Mouse (Mus musculus) ES-CJ7 (cell line): ENCODE results near the gene Sc5d.

Experiments
- DNase-seq: peaks from one replicate; pipeline ENCODE4 v3.0.0; 2011; ENCODE audit warnings: low read depth, low spot score

Sc5d gene

GRCm38 (mm10) chr9:42264145-42264544 is at the start of gene Sc5d:
Sc5d (minus strand) TSS chr9:42264256.
- DNase-seq: peak; percentile 91

DNA sequence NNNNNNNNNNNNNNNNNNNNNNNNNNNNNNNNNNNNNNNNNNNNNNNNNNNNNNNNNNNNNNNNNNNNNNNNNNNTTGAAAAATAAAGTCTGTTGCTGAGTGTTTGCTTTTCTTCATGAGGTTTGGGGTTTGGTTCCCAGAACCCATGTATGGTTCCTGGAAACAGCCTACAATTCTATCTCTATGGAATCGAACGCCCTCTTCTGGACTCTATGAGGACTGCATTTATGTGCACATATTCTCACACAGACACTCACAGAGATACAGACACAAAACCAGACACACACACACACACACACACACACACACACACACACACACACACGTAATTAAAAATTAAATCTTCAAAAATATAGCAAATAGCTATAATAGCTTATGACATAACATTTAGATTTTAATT is 47.3 kb upstream of the Sc5d start:
- peak; percentile 33 for DNase-seq

DNA sequence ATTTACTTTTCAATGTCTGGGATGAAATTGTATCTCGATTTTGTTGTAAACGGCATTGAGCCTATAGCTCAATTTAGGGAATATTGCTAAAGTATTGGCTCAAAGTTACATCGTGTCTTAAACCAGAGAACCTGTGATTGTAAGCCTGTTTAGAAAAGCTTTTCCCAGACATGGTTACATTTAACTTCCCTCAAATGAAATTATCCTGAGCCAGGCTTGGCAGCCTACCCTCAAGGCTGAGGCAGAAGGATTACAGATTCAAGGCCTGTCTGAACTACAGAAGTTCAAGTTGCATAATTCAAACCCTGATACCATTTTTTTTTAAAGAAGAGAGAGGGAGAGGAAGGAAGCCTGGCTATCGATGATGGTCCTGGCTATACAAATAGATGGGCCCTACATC is 39.8 kb upstream of the Sc5d start:
- DNase-seq: no peak

- no peak for DNase-seq
Observed at GRCm38 (mm10) chr9:42301082-42301633, 37.1 kb upstream of the Sc5d start.

DNA sequence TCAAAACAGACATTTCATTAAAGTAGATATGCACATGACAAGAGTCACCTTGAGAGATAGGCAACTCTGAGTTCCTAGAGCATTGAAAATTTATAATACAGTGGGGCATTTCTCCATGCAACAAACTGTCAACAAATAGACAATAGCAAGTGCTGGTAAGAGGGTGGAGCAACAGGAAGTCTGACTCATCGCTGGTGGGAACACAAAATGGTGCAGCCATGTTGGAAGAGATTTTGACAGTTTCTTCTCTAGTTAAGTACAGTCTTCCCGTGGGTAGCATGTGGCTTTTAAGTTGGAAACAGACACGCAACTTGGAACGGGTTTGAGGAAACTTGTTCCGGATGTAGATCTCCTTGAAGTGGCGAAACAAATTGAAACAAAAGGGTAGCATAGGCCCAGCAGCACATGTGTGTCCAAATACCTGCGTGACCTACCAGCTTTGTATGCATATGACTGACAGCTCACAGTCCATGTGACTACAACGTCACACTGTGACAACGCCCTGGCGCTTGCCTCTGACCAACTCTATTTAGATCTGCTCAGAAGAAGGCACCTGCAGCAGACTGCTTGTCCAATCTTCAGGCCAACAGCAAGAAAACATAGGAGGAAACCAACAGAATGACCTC is 32.4 kb upstream of the Sc5d start:
- no peak for DNase-seq

GRCm38 (mm10) chr9:42294131-42294530 is 30.1 kb upstream of the Sc5d start:
- DNase-seq: no peak

- DNase-seq: no peak
Observed at GRCm38 (mm10) chr9:42293596-42293995, 29.5 kb upstream of the Sc5d start.

DNA sequence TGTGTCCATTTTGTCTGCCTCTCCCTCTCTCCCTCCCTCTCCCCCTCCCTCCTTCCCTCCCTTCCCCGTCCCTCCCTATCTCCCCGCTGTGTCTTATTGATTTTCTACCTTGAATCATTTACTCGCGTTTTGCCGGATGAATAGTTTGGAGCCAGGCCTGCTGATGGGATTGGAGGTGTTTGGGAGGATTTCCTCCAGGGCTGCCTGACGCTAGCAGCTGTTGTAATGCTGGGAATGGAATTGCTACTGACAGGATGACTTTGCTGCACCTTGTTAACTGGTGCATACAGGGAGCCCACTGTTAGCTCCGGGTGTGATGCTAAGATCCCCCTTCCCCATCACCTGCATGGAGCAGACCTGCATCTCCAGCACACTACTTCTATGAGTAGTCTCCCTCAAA is 29.0 kb upstream of the Sc5d start:
- no peak for DNase-seq

DNA sequence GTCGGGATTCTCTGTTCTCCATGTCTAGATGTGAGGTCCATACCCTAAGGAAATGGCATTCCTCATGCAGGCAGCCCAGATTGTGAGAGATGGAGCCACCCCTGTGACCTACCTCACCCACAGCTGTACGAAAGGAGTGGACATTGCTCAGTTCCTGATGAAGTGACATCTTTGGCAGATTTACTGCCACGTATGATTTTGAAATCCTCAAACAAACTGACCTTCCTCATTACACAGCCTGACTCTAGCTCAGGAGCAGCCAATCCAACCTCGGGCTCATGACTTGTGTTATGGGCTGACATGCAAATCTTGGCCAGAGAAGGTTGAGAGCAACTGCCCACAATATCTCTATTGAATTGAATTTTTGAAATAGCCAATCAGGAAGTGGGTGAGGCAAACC is 15.6 kb upstream of the Sc5d start:
- DNase-seq: no peak

GRCm38 (mm10) chr9:42278046-42278445 is 14.0 kb upstream of the Sc5d start:
- no peak for DNase-seq

DNA sequence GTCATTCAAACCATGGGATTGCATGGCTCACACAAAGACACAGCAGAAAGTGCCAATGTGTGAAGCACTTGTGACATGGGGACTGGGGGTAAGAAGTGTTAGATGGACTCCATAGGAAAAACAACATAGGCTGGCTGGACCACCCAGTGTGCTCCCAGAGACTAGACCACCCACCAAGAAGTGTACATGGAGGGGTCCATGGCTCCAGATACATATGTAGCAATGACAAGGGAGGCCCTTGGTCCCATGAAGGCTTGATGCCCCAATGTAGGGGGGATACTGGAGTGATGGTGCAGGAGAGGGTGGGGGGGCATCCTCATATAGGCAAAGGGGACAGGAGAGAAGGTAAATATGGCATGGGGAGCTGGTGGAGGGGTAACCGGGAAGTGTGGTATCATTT is 13.6 kb upstream of the Sc5d start:
- no peak for DNase-seq

DNA sequence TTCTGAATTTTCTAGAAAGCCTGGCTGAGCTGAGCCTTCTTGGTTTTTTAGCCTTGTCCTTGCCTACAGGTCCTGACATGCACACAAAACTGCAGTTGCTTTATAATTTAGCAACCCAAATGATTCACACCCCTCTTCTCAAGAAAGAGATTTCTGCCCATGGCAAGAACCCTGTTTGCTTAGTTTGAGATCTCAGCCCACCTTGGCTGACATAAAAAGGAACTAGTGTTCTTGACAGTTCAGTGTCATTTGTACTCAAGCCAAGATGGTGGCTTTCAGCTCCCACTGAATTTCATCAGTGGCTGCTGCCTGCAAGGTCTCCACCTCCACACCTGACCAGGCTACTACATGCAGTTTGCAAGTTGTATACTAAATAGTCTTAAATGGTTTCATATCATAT is 13.1 kb upstream of the Sc5d start:
- no peak for DNase-seq

GRCm38 (mm10) chr9:42275761-42276145 is 11.7 kb upstream of the Sc5d start:
- no peak for DNase-seq

DNA sequence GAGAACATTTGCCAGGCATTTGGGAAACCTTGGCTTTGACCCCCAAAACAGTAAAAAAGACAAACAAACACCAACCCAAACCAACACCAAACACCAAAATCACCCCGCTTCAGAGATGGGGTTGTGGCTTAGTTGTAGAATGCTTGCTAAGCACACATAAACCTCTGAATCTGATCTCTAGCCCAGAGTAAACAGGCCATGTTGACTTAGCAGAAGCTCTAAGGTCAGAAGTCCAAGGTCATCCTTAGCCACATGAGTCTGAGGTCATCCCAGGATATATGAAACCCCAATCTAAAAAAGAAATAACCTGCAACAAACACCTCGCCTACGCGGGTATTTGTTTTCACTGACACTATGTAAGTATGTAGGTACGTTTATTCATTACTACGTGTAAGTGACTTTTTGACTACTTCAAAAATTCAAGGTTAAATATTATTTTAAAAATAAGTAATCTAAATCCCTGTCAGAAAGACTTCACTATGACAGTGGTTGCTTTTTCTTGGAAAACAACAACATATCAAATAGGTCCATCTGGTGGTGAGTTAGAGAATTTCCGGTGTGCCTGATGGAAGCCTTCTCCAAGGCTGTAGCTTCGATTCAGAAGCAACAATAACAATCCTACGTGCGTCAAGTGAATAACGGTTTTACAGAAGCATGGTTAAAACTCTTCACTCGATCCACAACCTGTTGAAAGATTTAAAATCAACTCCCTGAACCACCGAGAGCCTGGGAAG is 11.1 kb upstream of the Sc5d start:
- DNase-seq: peak; percentile 20

DNA sequence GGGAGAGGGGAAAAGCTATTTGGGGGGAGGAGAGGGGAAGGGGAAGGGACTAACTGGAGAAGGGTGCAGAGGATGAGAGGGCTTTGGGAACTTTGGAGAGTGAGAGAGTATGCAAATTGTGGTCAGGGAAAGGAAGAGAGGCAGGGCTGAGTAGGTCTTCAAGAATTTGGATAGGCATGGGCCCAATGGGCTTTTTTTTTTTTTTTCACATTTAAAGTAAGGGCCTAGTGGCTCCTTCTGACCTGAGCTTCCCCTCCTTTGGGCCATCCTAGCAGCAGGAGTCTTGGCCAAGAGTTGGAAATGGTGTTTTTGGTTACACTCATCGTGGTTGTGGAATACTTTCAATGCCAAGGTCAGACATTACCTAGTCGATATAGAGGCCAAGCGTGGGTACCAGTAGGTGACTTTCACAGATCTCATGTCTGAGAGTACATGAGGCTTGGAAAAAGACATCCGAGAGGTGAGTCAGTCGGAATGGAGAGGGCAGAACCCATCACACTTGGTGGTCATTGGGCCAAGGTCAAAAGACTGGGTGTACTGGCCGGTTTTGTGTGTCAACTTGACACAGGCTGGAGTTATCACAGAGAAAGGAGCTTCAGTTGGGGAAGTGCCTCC is 9.7 kb upstream of the Sc5d start:
- no peak for DNase-seq

DNA sequence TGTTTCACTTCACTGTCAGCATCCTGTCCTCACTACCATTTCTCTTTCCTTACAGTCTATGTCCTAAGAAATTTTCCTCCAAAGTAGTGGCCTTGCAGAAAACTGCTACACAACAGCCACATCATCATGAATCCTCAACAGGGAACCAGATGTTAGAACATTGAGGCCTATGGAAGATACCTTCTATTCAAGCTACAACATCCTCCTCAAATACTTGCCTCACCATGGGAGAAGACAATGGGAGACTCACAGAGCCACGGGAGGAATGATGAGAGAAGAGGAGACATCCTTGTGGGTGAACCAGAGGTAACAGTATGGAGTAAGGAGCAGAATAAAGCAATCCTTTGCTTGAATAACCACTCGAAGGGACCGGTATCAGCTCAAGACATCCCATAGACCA is 9.1 kb upstream of the Sc5d start:
- DNase-seq: no peak

- DNase-seq: no peak
Observed at GRCm38 (mm10) chr9:42272690-42273089, 8.6 kb upstream of the Sc5d start.

GRCm38 (mm10) chr9:42271456-42271855 is 7.4 kb upstream of the Sc5d start:
- no peak for DNase-seq

DNA sequence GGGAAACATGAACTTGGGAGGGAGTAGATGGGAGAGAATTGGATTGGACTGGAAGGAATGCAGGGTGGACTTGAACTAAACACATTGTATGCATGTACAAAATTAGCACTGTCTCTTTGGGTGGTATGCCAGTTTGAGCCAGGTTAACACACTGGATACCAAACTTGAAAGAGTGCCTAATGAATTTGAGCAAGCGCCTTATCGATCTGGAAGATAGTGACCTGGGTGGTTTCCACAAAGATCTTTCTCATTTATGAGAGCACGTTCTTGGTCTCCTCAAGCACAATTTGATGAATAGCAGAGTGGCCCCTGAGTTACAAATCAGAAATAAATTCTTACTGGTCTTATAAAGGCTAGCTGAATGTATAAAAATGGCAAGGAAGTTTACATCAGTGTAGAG is 6.6 kb upstream of the Sc5d start:
- no peak for DNase-seq

GRCm38 (mm10) chr9:42270081-42270480 is 6.0 kb upstream of the Sc5d start:
- no peak for DNase-seq

DNA sequence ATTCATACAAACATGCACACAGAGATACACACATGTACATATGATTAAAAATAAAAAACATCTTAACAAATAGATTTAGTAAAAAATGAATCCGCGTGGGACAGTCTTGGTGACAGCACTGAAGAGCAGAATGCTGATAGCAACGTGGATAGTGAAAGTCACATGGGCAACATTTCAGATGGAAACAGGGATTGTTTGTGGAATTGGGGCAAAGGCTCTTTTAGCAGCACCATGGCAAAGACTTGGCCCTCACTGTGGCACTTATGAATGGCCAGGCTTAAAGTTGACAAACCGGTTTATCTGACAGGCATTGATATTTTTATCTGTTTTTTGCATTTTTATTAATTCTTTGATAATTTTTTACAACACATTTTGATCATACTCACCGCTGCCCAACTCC is 4.3 kb upstream of the Sc5d start:
- DNase-seq: no peak

DNA sequence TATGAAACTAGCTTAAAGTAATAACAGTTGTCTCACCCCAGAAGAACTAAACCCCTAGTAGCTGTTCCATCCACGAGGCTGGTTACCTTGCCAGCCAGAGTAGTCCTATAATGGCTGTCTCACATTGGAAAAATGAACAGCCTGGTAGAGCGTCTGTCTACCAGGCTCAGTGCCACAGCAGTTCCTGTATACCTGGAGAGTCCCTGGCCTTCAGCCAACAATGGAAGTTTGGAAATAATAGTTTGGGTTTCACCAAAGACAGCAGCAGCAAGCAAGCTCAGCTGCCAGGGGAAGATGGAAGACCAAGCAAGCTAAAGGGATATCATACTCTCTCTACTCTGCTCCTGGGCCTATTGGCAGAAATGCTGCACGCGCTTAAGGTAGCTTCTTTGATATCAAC is 1.3 kb upstream of the Sc5d start:
- no peak for DNase-seq

GRCm38 (mm10) chr9:42263709-42264111 is 346 bp downstream of the Sc5d start:
- no peak for DNase-seq
